Mouse (Mus musculus): ENCODE results near the gene Rassf5.

GRCm38 (mm10) chr1:131175189-131175588 lies 69.9 kb downstream of the Rassf5 start:
- no peak for TF ChIP-seq CTCF (IDR thresholded peaks at IDR 0.05; ENCODE audit: borderline replicate concordance, insufficient read depth, low read depth, low read length)
- TF ChIP-seq POLR2A (IDR thresholded peaks at IDR 0.05; ENCODE audit: borderline replicate concordance, insufficient read depth, low read length), result no peak

All from cerebellum, adult 2 months (tissue).